Mouse (Mus musculus): ENCODE measurements around the gene Arhgap22. TPM values are rescaled to one million over a fixed set of nuclear protein-coding genes. Genes with fewer than 3 reads are reported as not detected.

Gene Arhgap22
- polyA plus RNA-seq (2012; rRNA removed; ENCODE audit: low replicate concordance), result 1.9 and 3.4 TPM in 2 replicates

GRCm38 (mm10) chr14:33213823-33214766, at the start of gene Arhgap22:
Gene Arhgap22, plus strand, starts transcription at chr14:33214026.

GRCm38 (mm10) chr14:33185068-33185800, 28.6 kb upstream of the Arhgap22 start, which contains the start of gene Wdfy4:
Gene Wdfy4, minus strand, starts transcription at chr14:33185508.

Other genes starting within 250 kb of the Arhgap22 start
- gene Lrrc18, start 222.6 kb upstream of the Arhgap22 start, polyA plus RNA-seq (2012; rRNA removed; ENCODE audit: low replicate concordance), result 0.15 TPM in 1 of 2 replicates, not detected in the other
- 1.6 and 2.4 TPM in 2 replicates for gene Wdfy4, start 28.5 kb upstream of the Arhgap22 start, polyA plus RNA-seq (2012; rRNA removed; ENCODE audit: low replicate concordance)
- 6.9 and 17.5 TPM in 2 replicates for gene Mapk8, start 233.1 kb downstream of the Arhgap22 start, polyA plus RNA-seq (2012; rRNA removed; ENCODE audit: low replicate concordance)